Mouse (Mus musculus): ENCODE measurements at regions not wholly inside any gene's neighbourhood (a gene's known extent, or its start where the extent isn't known, plus 50 kb on each side); places are given as distances from the start of the nearest gene placed in this dataset.

GRCm38 (mm10) chr6:67787091-67787765 is 251.6 kb upstream of the Tacstd2 start:
- no peak for TF ChIP-seq CTCF (IDR thresholded peaks at IDR 0.05; ENCODE audit: low read depth, low read length)
- no peak for TF ChIP-seq GATA1 (IDR thresholded peaks at IDR 0.05; ENCODE audit: borderline replicate concordance, low read length)

Measured in G1E (cell line).